Mouse (Mus musculus) mesoderm, embryonic 11.5 days (tissue): ENCODE results near the gene Rnf26.

Source experiments
- DNase-seq: peaks from one replicate; pipeline ENCODE4 v3.0.0-alpha.2; 2012; ENCODE audit warnings: low read depth, low spot score

Gene Rnf26

GRCm38 (mm10) chr9:44047571-44048490, 65.5 kb downstream of the Rnf26 start:
- no peak for DNase-seq

GRCm38 (mm10) chr9:44047071-44047470, 66.2 kb downstream of the Rnf26 start:
- no peak for DNase-seq

- DNase-seq: no peak
Observed at GRCm38 (mm10) chr9:44046426-44046825, 66.9 kb downstream of the Rnf26 start.

GRCm38 (mm10) chr9:44045884-44046272, 67.4 kb downstream of the Rnf26 start:
- DNase-seq: no peak
